ENCODE assay signal across 22 mouse cellular contexts in genomic region chrX:103986159-103986558, GRCm38 (mm10). TPM values are rescaled to one million over a fixed set of nuclear protein-coding genes. Genes with fewer than 3 reads are reported as not detected.
DNase-seq lines count a peak whose midpoint lies in the region; ATAC-seq lines count a peak whose summit lies in the region.
"Had no signal": no experiment of that assay in that cellular context is flagged by ENCODE, and none has a peak within 500 bp of the region (broad histone marks: within the 10 kb centered on the region; RNA-seq: fewer than 3 reads in every experiment).

No protein-coding gene starts in this region.

- no peak for DNase-seq in hindbrain, embryonic 14.5 days (ENCODE audit: low spot score)
- peak; percentile 21 for DNase-seq in midbrain, embryonic 14.5 days
- DNase-seq in midbrain, embryonic 10.5 days (ENCODE audit: low spot score), result no peak
- DNase-seq in ES-CJ7 (ENCODE audit: low read depth, low spot score), result peak; percentile 31
- DNase-seq in brain, adult 2 months (ENCODE audit: low read depth, low spot score), result peak; percentile 62
- DNase-seq in cerebellum, postnatal 25 days, result no peak
- DNase-seq: adrenal gland, postnatal 10 days; cerebellum, adult 11 months; cerebellum, postnatal 10 days; embryo, embryonic 11 days; gastrocnemius, adult 2 months; heart, postnatal 14 days; kidney, adult 11 months; liver, embryonic 13.5 days; right cerebral cortex, adult 18-20 months; thymus, postnatal 14 days had no signal

- H3K4me3 ChIP-seq in hindbrain, embryonic 14.5 days (replicated peaks; ENCODE audit: low read length), result no peak overlapping the region
- no peak overlapping the region for H3K4me3 ChIP-seq in hindbrain, embryonic 12.5 days
- H3K4me3 ChIP-seq in midbrain, embryonic 14.5 days (replicated peaks; ENCODE audit: low read depth, low read length), result no peak overlapping the region
- H3K4me3 ChIP-seq in midbrain, embryonic 10.5 days, result no peak overlapping the region
- H3K4me3 ChIP-seq: gastrocnemius, adult 2 months; heart, embryonic 12.5 days; limb, embryonic 13.5 days; liver, embryonic 13.5 days; midbrain, embryonic 12.5 days had no signal

- H3K27me3 ChIP-seq in hindbrain, embryonic 14.5 days (ENCODE audit: control insufficient read depth, insufficient read depth, low read length), result peaks cover 39% of the 10 kb centered on the region
- peaks cover 46% of the 10 kb centered on the region for H3K27me3 ChIP-seq in hindbrain, embryonic 12.5 days
- no peaks in the 10 kb centered on the region for H3K27me3 ChIP-seq in midbrain, embryonic 14.5 days (ENCODE audit: control insufficient read depth, insufficient read depth, low read length)
- H3K27me3 ChIP-seq in midbrain, embryonic 10.5 days (ENCODE audit: low read depth, poor library complexity, severe bottlenecking), result peaks cover 94% of the 10 kb centered on the region

- no peaks in the 10 kb centered on the region for H3K9me3 ChIP-seq in hindbrain, embryonic 14.5 days (ENCODE audit: control insufficient read depth, low read length)
- H3K9me3 ChIP-seq in hindbrain, embryonic 12.5 days (replicated peaks), result no peaks in the 10 kb centered on the region
- no peaks in the 10 kb centered on the region for H3K9me3 ChIP-seq in midbrain, embryonic 14.5 days (ENCODE audit: control insufficient read depth, low read length)
- H3K9me3 ChIP-seq in midbrain, embryonic 10.5 days (replicated peaks), result no peaks in the 10 kb centered on the region
- H3K9me3 ChIP-seq: heart, embryonic 12.5 days; limb, embryonic 13.5 days; liver, embryonic 13.5 days; midbrain, embryonic 12.5 days had no signal

- no peak for ATAC-seq in hindbrain, embryonic 14.5 days (ENCODE audit: low FRiP score)
- no peak for ATAC-seq in hindbrain, embryonic 12.5 days (ENCODE audit: low FRiP score)
- no peak for ATAC-seq in midbrain, embryonic 14.5 days (ENCODE audit: low FRiP score, low TSS enrichment)

- 23% methylated on average over 6 of the region's 6 CpGs for WGBS in hindbrain, embryonic 14.5 days
- WGBS in hindbrain, embryonic 12.5 days, result 22% methylated on average over 6 of the region's 6 CpGs
- 14% methylated on average over 6 of the region's 6 CpGs for WGBS in midbrain, embryonic 14.5 days
- 24% methylated on average over 6 of the region's 6 CpGs for WGBS in midbrain, embryonic 10.5 days

- no peak overlapping the region for H3K27ac ChIP-seq in hindbrain, embryonic 14.5 days
- H3K27ac ChIP-seq in hindbrain, embryonic 12.5 days, result no peak overlapping the region
- no peak overlapping the region for H3K27ac ChIP-seq in midbrain, embryonic 14.5 days (replicated peaks; ENCODE audit: low read depth, low read length)
- no peak overlapping the region for H3K27ac ChIP-seq in midbrain, embryonic 10.5 days (replicated peaks)
- H3K27ac ChIP-seq: gastrocnemius, adult 2 months; limb, embryonic 13.5 days; liver, embryonic 13.5 days; macrophage; midbrain, embryonic 12.5 days; stomach, postnatal 0 days had no signal

- H3K36me3 ChIP-seq in hindbrain, embryonic 14.5 days (replicated peaks; ENCODE audit: control insufficient read depth, insufficient read depth), result no peaks in the 10 kb centered on the region
- no peaks in the 10 kb centered on the region for H3K36me3 ChIP-seq in hindbrain, embryonic 12.5 days
- no peaks in the 10 kb centered on the region for H3K36me3 ChIP-seq in midbrain, embryonic 14.5 days (ENCODE audit: control insufficient read depth, insufficient read depth, low read length)
- H3K36me3 ChIP-seq in midbrain, embryonic 10.5 days, result no peaks in the 10 kb centered on the region
- H3K36me3 ChIP-seq: heart, embryonic 12.5 days; limb, embryonic 13.5 days; liver, embryonic 13.5 days; midbrain, embryonic 12.5 days had no signal

- peak overlapping the region; percentile 34; the same call in 1 of the 2 replicates for H3K9ac ChIP-seq in hindbrain, embryonic 14.5 days
- H3K9ac ChIP-seq in hindbrain, embryonic 12.5 days, result no peak overlapping the region
- no peak overlapping the region for H3K9ac ChIP-seq in midbrain, embryonic 14.5 days (replicated peaks; ENCODE audit: low read length)
- H3K9ac ChIP-seq: heart, embryonic 12.5 days; limb, embryonic 13.5 days; liver, embryonic 13.5 days; midbrain, embryonic 12.5 days had no signal

- H3K4me1 ChIP-seq in hindbrain, embryonic 14.5 days (replicated peaks; ENCODE audit: control insufficient read depth, insufficient read depth, low read length), result no peaks in the 10 kb centered on the region
- no peaks in the 10 kb centered on the region for H3K4me1 ChIP-seq in hindbrain, embryonic 12.5 days
- H3K4me1 ChIP-seq in midbrain, embryonic 14.5 days (ENCODE audit: control insufficient read depth, insufficient read depth, low read length), result no peaks in the 10 kb centered on the region
- peaks cover 13% of the 10 kb centered on the region for H3K4me1 ChIP-seq in midbrain, embryonic 10.5 days
- H3K4me1 ChIP-seq: heart, embryonic 12.5 days; liver, embryonic 13.5 days; midbrain, embryonic 12.5 days had no signal

- H3K4me2 ChIP-seq in hindbrain, embryonic 14.5 days (replicated peaks), result peak overlapping the region; percentile 17
- no peak overlapping the region for H3K4me2 ChIP-seq in hindbrain, embryonic 12.5 days (replicated peaks)
- H3K4me2 ChIP-seq in midbrain, embryonic 14.5 days (ENCODE audit: low read length), result no peak overlapping the region
- H3K4me2 ChIP-seq: heart, embryonic 12.5 days; limb, embryonic 13.5 days; liver, embryonic 13.5 days; midbrain, embryonic 12.5 days had no signal

RNA-seq across cellular contexts. Expression of gene Rlim, which starts 5.1 kb away (rescaled TPM):
- polyA plus RNA-seq in hindbrain, embryonic 14.5 days (2014; fragmentation: Nextera tagmentation; extraction: Ambion mirVana), result 28.8 and 32.2 TPM in 2 replicates
- 45.8 and 52.4 TPM in 2 replicates for polyA plus RNA-seq in hindbrain, embryonic 12.5 days (2016; fragmentation: Nextera tagmentation; extraction: Ambion mirVana)
- polyA plus RNA-seq in midbrain, embryonic 14.5 days (2014; fragmentation: Nextera tagmentation; extraction: Ambion mirVana), result 25.0 and 35.3 TPM in 2 replicates
- polyA plus RNA-seq in midbrain, embryonic 10.5 days (2016; fragmentation: Nextera tagmentation; extraction: Ambion mirVana), result 31.0 and 36.0 TPM in 2 replicates

Comparison
In these comparisons a context has a peak if more than half of its experiments do, and no peak if none do; other contexts are left out.
1. DNase-seq: peak in midbrain, embryonic 14.5 days (single experiment), ES-CJ7 (single experiment) and brain, adult 2 months (single experiment); none in hindbrain, embryonic 14.5 days (single experiment), midbrain, embryonic 10.5 days (single experiment) and cerebellum, postnatal 25 days (0 of 2).